Mouse (Mus musculus) embryonic stem cell, embryonic (primary cell): ENCODE results near the gene Gys2.

Experiments used
- CTCF ChIA-PET, 4 experiments: fragments of 300-600 bp in 2 of 4; fragments of 350-600 bp in 2 of 4; sonication (Branson Sonifier 250); formaldehyde crosslinking; loops; one replicate each; lab custom pipeline; 2022; ENCODE audit warnings: inconsistent platforms in 2 of 4; lab: Charles Lee
- POLR2A ChIA-PET, 4 experiments: fragments of 300-600 bp in 2 of 4; fragments of 350-600 bp in 2 of 4; sonication (Branson Sonifier 250); formaldehyde crosslinking; loops; one replicate each; lab custom pipeline; 2022; ENCODE audit warnings: antibody characterized with exemption in 4 of 4, inconsistent platforms in 1 of 4; lab: Charles Lee

The Gys2 gene

GRCm38 (mm10) chr6:142389101-142389500 is 83.8 kb downstream of the Gys2 start:
- POLR2A ChIA-PET = interaction anchor here in 1 of 4 experiments (1.2 kb wide), 1 partner anchor 16 kb away, joined by 3 read pairs; no protein-coding TSS in a partner anchor

DNA sequence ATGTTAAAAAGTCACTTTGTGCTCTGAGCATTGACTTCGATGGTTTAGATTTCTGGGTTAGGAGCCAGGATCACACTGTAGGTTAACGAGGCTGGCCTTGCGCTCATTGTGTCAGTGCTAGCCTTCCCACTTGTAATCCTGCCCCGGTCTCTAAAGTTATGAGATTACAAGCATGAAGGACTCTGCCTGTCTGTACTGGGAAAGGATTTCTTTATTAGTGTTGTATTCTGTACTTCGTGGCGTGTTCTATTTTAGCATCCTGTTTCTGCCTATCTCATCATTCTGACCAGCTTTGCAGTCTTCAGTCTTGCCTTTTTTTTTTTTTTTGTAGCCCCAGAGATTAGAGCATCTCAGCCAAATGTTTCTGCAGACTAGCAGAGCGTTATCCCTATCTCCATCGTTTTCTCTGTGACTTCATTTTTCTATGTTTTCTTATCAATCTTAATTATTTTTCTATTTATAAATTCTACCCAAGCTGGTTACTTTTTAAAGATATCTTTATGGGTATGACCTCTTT is 85.1 kb downstream of the Gys2 start:
- ChIA-PET POLR2A (interaction anchor here in 1 of 4 experiments (0.5 to 1.2 kb wide), 2 partner anchors 20 to 43 kb away, joined by 3 to 4 read pairs; no protein-coding TSS in a partner anchor), CTCF (no interaction called here)

More at GRCm38 (mm10) chr6:142389101-142389500, 83.8 kb downstream of the Gys2 start:
- CTCF ChIA-PET = interaction anchor here in 2 of 4 experiments (0.6 to 1.0 kb wide), 3 partner anchors 67 to 724 kb away, joined by 3 to 5 read pairs (median 3); no protein-coding TSS in a partner anchor

DNA sequence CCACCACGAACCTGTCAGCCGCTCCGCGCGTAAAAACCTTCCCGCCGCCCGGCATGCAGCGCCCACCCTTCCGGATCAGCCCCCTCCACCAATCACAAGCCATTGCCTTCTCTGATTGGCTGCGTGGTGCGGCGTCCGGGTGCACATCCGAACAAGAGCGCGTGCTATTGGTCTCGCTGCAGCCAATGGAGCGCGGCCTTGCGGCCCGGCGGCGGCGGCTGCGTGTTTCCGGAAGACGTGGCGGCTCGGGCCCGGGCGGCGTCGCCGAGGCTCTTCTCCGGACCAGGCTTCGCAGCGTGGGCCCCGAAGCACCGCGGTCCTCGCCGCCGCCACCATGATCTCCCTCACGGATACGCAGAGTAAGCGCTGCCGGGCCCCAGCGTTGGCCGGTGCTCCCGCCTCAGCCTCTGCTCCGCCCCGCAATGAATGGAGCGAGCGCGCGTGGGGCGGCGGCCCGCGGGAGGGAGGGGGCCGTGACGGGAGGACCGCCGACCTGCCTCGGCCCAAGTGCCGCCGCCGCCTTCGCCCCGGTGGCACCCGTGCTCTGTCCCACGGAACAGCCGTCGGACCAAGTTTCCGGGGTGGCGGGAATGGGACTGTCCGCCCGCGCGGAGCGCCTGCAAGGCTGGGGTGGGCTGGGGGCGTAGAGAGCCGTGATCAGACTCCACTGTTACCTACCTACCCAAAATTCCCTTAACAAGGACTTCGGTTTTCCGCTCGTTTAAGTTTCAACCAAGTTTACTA is 85.7 kb downstream of the Gys2 start, which contains the start of the genes Recql and Golt1b:
Gene Recql (minus strand): TSS at position 77 of the 744 bp plus-strand sequence.
Gene Golt1b (plus strand): TSS at position 211 of the 744 bp plus-strand sequence.
- ChIA-PET CTCF (no interaction called here), POLR2A (interaction anchor here in 2 of 4 experiments (0.6 to 1.2 kb wide), 2 partner anchors 42 to 518 kb away, joined by 3 to 6 read pairs; no protein-coding TSS in a partner anchor)

- POLR2A ChIA-PET = interaction anchor here in 1 of 4 experiments (0.6 kb wide), 1 partner anchor 517 kb away, joined by 6 read pairs; no protein-coding TSS in a partner anchor
These were observed 86.5 kb downstream of the Gys2 start for GRCm38 (mm10) chr6:142386285-142387010.

DNA sequence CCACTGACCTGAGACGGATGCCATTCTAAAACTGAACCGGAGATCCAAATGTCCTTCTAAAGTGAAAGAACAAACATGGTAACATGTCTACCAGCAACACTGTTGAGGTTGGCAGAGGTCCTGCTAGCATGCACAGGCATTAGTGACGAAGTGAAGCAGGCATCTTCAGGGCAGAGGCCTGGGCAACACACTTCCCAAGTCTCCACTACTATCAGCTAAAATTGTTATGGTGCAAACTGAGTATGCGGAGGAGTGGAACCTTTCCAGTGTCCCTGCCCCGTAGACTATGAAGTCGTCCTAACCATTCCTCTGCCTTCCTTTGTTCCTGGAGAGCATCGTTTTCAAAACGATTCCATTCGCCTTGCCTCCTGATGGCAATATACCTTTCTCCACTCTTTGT is 88.4 kb downstream of the Gys2 start:
- ChIA-PET CTCF (no interaction called here), POLR2A (no interaction called here)

More at GRCm38 (mm10) chr6:142386285-142387010, 86.5 kb downstream of the Gys2 start:
- CTCF ChIA-PET = no interaction called here

GRCm38 (mm10) chr6:142381615-142382014 is 91.3 kb downstream of the Gys2 start:
- ChIA-PET CTCF (no interaction called here), POLR2A (interaction anchor here in 1 of 4 experiments (1.0 to 1.2 kb wide), 2 partner anchors 9 to 23 kb away, joined by 3 to 6 read pairs; no protein-coding TSS in a partner anchor)

DNA sequence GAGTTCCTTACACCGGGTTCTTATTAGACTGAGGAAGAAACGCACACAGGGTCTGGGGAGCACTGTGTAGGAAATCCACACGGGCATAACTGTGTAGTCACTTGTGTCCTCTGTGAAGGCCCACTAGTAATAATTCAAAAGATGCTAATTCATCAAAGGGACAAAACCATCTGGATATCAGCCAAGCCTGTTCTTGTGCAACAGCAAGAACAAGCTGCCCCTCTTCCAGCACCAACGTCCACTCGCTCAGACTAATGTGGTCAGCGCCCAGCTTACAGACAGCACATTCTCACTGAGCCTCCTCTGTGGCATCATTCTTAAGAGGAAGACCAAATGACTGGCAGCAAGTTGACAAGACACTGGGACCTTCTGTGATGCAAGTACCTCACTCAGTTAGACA is 92.9 kb downstream of the Gys2 start:
- CTCF ChIA-PET = no interaction called here
- POLR2A ChIA-PET = no interaction called here

- CTCF ChIA-PET = no interaction called here
- POLR2A ChIA-PET = interaction anchor here in 1 of 4 experiments (1.1 kb wide), 1 partner anchor 14 kb away, joined by 3 read pairs; no protein-coding TSS in a partner anchor
These were observed 94.2 kb downstream of the Gys2 start for GRCm38 (mm10) chr6:142378576-142379330.

- POLR2A ChIA-PET = no interaction called here
- CTCF ChIA-PET = no interaction called here
These were observed 95.8 kb downstream of the Gys2 start for GRCm38 (mm10) chr6:142377081-142377480.
